Mouse (Mus musculus) embryonic facial prominence, embryonic 11.5 days (tissue): ENCODE data around the gene Rpain. TPM values are rescaled to one million over a fixed set of nuclear protein-coding genes. Genes with fewer than 3 reads are reported as not detected.

ENCODE experiments used
- ATAC-seq: fragments of 200-750 bp; cut with Nextera tagmentation; replicated peaks from 2 replicates; pipeline ENCODE4 v1.8.0; 2017; ENCODE audit warnings: low read depth; ENCODE audit not compliant: insufficient number of reproducible peaks, low FRiP score, low TSS enrichment
- DNase-seq: peaks from one replicate; pipeline ENCODE4 v3.0.0-alpha.2; 2015; ENCODE audit warnings: low spot score
- H3K27ac ChIP-seq: fragments of 300-500 bp; sonication (generic); replicated peaks from 2 replicates; pipeline ENCODE4 v1.5.1; 2014; ENCODE audit warnings: mild to moderate bottlenecking, low read depth, low read length, control low read depth
- H3K27me3 ChIP-seq: fragments of 300-500 bp; sonication (generic); 2 replicates; pipeline ENCODE4 v1.6.1; 2014; ENCODE audit warnings: mild to moderate bottlenecking, low read length, moderate library complexity, mixed read lengths; ENCODE audit not compliant: control insufficient read depth, insufficient read depth
- H3K36me3 ChIP-seq: fragments of 300-500 bp; sonication (generic); replicated peaks from 2 replicates; pipeline ENCODE4 v1.6.1; 2014; ENCODE audit warnings: low read depth, mild to moderate bottlenecking, low read length, moderate library complexity, mixed read lengths; ENCODE audit not compliant: control insufficient read depth, insufficient read depth
- H3K4me1 ChIP-seq: fragments of 300-500 bp; sonication (generic); 2 replicates; pipeline ENCODE4 v1.6.1; 2014; ENCODE audit warnings: low read length, mixed read lengths; ENCODE audit not compliant: control insufficient read depth, insufficient read depth
- H3K4me2 ChIP-seq: fragments of 300-500 bp; sonication (generic); 2 replicates; pipeline ENCODE4 v1.6.1; 2014; ENCODE audit warnings: low read depth, mild to moderate bottlenecking, control low read depth, low read length, moderate library complexity
- H3K4me3 ChIP-seq: fragments of 300-500 bp; sonication (generic); 2 replicates; pipeline ENCODE4 v1.5.1; 2014; ENCODE audit warnings: low read depth, low read length, control low read depth
- H3K9ac ChIP-seq: fragments of 300-500 bp; sonication (generic); replicated peaks from 2 replicates; pipeline ENCODE4 v1.6.1; 2014; ENCODE audit warnings: mild to moderate bottlenecking, control low read depth, low read length
- H3K9me3 ChIP-seq: fragments of 300-500 bp; sonication (generic); replicated peaks from 2 replicates; pipeline ENCODE4 v1.6.1; 2016; ENCODE audit warnings: mild to moderate bottlenecking, low read length, inconsistent platforms, mixed read lengths; ENCODE audit not compliant: control insufficient read depth
- WGBS: fragments of 180-500 bp; shearing (Covaris S2); extraction: QIAGEN DNeasy Blood & Tissue Kit; methylation state at CpG from one replicate; pipeline ENCODE4 v1.1.7; 2014; 5-methylcytosine and 5-hydroxymethylcytosine counted together
- polyA plus RNA-seq: library from polyadenylated mRNA; unstranded; fragments of >200 nt; fragmentation: Nextera tagmentation; extraction: Ambion mirVana; gene quantifications from 2 replicates; pipeline ENCODE4 v1.2.1, GENCODE M21; 2014

The Rpain gene
- polyA plus RNA-seq, 1 experiment from 2014 or later, result 62.5 TPM

DNA sequence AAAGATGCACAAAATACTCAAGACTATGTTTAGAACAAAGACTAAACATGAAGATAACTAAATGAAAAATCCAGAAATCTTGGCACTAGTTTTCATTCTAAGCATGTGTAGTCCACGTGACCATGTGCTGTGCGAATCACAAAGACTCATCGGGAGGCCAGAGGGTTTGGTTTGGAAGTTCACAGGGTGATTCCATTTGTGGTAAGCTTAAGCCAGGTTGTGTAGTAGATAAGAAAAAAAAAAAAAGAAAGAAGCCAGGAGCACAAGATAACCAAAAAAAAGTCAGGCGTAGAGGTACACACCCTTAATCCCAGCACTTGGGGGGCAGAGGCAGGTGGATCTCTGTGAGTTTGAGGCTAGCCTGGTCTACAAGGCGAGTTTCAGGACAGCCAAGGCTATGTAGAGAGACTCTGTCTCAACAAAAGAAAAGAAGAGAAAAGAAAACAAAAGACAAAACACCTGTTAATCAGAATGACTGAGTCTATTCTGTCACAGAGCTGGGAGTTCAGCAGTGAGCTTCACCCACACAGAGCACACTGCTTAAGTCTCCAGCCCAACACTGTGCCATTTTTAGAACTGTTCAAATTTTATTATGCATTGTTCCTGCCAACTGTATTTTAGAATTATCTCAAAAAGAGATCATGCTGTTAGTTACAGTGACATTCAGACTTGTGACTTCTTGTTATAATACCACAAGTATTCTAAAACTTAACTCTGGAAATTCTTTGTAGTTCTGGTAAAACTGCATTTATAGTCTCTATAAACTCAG, 9.0 kb upstream of the Rpain start:
- no peaks in the 10 kb centered on the region for H3K9me3 ChIP-seq
- H3K36me3 ChIP-seq, result peaks cover 20% of the 10 kb centered on the region
- no peak for ATAC-seq
- H3K4me3 ChIP-seq, result no peak overlapping the region
- WGBS, result 94% methylated on average over 5 of the region's 5 CpGs
- H3K4me2 ChIP-seq, result no peak overlapping the region
- H3K27me3 ChIP-seq, result no peaks in the 10 kb centered on the region
- no peaks in the 10 kb centered on the region for H3K4me1 ChIP-seq
- H3K9ac ChIP-seq, result no peak overlapping the region
- no peak for DNase-seq
- no peak overlapping the region for H3K27ac ChIP-seq

DNA sequence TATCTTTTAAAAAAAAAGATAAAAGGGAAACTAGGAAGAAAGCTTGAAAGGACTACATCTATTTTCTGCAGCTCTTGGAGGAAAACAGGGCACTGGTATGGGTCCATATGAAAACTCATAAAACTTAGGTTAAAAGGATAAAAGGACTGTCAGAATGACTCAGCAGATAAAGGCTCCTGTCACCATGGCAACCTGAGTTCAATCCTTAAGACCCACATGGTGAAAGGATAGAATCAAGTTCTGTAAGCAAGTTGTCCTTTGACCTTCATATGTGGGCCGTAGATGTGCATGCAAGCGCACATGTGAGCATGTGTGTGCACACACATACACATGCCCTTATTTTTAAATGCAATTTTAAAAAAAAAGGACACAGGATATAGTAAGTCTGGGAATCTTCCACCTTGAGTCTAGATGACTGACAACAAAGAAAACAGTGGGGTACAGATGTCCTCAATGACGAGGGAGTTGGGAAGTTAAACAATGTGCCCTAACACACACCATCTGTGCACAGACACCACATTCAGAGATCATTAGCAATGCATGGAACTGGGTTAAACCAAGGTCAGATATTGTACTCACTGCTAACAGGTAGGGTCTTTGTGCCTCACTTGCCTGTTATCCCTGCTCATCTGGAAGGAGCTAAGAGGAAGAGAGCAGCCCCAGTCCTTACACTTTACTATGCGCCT, 5.6 kb upstream of the Rpain start:
- WGBS, result 75% methylated on average over 4 of the region's 4 CpGs
- H3K27ac ChIP-seq, result no peak overlapping the region
- no peaks in the 10 kb centered on the region for H3K27me3 ChIP-seq
- H3K4me3 ChIP-seq, result no peak overlapping the region
- no peaks in the 10 kb centered on the region for H3K9me3 ChIP-seq
- no peak for ATAC-seq
- H3K36me3 ChIP-seq, result peaks cover 11% of the 10 kb centered on the region
- H3K4me1 ChIP-seq, result no peaks in the 10 kb centered on the region
- DNase-seq, result no peak
- H3K9ac ChIP-seq, result no peak overlapping the region
- H3K4me2 ChIP-seq, result no peak overlapping the region

DNA sequence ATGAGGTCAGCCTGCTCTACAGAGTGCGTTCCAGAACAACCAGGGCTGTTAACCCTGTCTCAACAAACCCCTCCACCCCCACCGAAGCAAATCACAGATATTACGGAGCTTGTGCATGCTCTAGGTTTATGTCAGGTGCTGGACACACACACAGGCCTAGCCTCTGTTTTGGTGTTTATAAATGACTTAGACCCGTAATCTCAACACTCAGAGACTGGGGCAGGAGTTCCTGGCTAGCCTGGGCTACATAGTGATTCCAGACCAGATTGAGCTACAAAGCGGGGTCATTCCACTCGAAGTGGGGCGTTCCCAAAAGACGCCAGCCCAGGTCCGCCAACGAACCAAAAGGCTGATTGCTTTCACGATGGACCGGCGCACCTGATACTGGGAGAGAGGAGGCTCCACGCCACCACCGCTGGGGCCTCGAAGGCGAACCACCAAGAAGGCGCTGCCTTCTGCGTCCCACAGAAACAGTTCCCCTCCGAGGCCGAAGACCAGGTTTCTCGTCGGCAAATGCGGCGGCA, 680 bp upstream of the Rpain start:
- DNase-seq (peak; percentile 47), ATAC-seq (no peak)
- Histone ChIP-seq H3K9ac (peak overlapping the region; percentile 96), H3K4me1 (no peaks in the 10 kb centered on the region), H3K4me2 (peak overlapping the region; percentile 65), H3K36me3 (peaks cover 5% of the 10 kb centered on the region), H3K4me3 (peak overlapping the region; percentile 93), H3K9me3 (no peaks in the 10 kb centered on the region), H3K27me3 (no peaks in the 10 kb centered on the region), H3K27ac (peak overlapping the region; percentile 68; the same call in 1 of the 2 replicates)
- whole genome bisulfite sequencing, result under 1% methylated on average over 25 of the region's 25 CpGs

DNA sequence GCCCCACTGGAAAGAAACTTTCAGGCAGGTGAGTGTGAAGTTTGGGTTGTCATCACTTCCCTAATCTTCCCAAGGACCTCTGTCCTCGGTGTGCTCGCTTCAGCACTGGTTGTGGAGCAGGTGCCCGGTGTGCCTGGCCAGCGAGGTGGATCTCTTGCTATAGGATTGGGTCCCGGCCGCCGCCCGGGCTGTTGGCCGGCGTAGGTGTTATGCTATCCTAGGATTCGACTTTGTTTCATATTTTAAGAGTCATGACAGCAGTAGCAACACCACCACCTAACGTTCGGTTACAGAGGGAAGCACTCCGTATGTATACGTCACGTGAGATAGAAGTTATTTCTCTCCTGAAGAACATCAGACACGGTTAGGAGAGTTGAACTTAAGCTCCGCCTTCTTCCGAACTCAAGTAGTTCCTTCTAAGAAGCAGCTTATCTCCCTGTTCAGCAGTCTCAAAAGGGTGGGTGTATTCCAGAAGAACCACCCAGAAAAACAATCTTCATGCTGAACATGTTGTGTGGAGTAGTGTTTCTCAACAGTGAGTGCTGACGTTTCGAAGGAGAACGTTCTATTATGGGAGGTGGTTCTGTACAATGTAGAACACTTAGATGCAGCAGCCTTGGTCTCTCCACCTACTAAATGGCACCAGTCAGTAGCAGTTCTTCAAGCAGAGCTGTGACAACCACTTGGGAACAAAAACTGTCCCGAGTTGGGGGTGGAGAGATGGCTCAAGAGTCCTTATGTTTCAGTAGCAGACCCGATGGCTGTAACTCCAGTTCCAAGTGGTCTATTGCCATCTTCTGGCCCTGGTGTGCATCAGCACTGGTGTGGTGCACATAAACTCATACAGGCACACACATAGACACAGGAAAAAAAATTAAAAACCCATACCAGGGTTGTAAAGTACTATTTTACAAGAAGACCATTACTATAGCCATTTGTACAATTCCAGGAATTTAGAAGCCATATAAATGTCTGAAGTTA, 837 bp downstream of the Rpain start:
- peak overlapping the region; percentile 64 for H3K9ac ChIP-seq
- no peaks in the 10 kb centered on the region for H3K9me3 ChIP-seq
- peak overlapping the region; percentile 66 for H3K4me2 ChIP-seq
- DNase-seq, result peak; percentile 13
- WGBS, result 18% methylated on average over 24 of the region's 24 CpGs
- no peak overlapping the region for H3K27ac ChIP-seq
- H3K27me3 ChIP-seq, result no peaks in the 10 kb centered on the region
- H3K36me3 ChIP-seq, result 0 out of 2 replicates have a peak, but pooled peaks cover 2% of the 10 kb centered on the region
- H3K4me3 ChIP-seq, result peak overlapping the region; percentile 93
- H3K4me1 ChIP-seq, result no peaks in the 10 kb centered on the region
- ATAC-seq, result peak; percentile 51

DNA sequence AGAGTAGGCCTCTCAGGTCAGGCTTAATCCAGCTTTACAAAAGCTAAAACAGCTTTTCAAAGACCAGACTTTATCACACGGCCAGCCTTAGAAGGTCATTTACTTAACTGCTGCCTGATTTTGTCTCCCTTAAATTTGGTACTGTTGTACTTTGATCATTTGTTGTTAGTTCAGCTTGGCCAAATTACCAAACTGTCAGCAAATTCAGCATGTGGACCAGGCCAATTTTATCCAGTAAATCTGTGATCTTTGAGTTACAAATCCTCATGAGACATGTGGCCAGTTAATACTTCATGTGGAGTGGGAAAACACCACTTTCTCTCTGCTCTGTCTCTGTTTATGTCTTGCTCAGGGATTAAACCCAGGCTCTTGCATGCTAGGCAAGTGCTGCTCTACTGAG, 2.6 kb downstream of the Rpain start:
- Histone ChIP-seq H3K27me3 (no peaks in the 10 kb centered on the region), H3K36me3 (peaks cover 6% of the 10 kb centered on the region), H3K9ac (no peak overlapping the region), H3K27ac (no peak overlapping the region), H3K4me1 (no peaks in the 10 kb centered on the region), H3K4me3 (no peak overlapping the region), H3K4me2 (no peak overlapping the region), H3K9me3 (no peaks in the 10 kb centered on the region)
- DNase-seq (no peak), ATAC-seq (no peak)
- WGBS, result 59% methylated on average over 1 of the region's 1 CpGs

DNA sequence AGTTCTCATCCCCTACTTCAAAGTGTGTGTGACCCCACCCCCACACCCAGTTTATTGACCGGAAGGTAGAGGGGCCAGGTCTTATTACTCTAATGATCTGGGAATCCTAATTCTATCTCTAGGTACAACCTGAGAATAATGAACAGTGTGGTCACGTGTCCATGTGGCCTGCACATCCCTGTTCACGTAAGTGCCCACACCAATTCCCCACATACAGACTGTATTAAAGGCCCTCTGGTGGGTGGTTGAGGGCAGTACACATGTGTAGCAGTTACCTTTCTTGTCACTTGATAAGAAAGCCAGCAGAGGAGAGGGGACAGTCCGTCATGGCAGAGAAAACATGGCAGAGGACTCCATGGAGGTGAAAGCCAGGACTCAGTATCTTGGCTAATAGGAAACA, 3.9 kb downstream of the Rpain start:
- WGBS, result 75% methylated on average over 4 of the region's 4 CpGs
- Histone ChIP-seq H3K36me3 (peaks cover 8% of the 10 kb centered on the region), H3K9me3 (no peaks in the 10 kb centered on the region), H3K4me2 (no peak overlapping the region), H3K4me1 (no peaks in the 10 kb centered on the region), H3K27ac (no peak overlapping the region), H3K27me3 (no peaks in the 10 kb centered on the region), H3K9ac (no peak overlapping the region), H3K4me3 (no peak overlapping the region)
- ATAC-seq (no peak), DNase-seq (peak; percentile 38)

DNA sequence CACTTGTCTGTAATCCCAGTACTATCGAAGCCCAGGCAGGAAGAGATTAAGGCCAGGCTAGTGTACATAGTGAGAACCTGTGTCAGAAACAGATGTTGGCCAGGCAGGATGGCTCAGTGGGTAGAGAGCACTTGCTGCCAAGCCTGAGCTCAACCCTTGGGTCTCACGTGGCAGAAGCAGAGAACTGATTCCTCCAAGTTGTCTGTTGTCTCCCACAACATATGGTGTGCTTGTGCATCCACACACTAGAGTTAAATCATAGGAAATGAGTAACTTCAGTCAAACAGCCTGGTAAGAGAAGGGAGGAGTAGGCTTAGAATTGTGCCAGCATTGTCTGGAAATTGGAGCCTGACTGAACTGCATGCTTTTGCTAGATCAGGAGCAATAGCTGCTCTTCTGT, 5.2 kb downstream of the Rpain start:
- no peak for ATAC-seq
- no peaks in the 10 kb centered on the region for H3K4me1 ChIP-seq
- DNase-seq, result no peak
- no peaks in the 10 kb centered on the region for H3K9me3 ChIP-seq
- H3K27ac ChIP-seq, result no peak overlapping the region
- H3K36me3 ChIP-seq, result peaks cover 17% of the 10 kb centered on the region
- H3K4me2 ChIP-seq, result no peak overlapping the region
- WGBS, result 73% methylated on average over 2 of the region's 2 CpGs
- no peak overlapping the region for H3K9ac ChIP-seq
- H3K27me3 ChIP-seq, result no peaks in the 10 kb centered on the region
- H3K4me3 ChIP-seq, result no peak overlapping the region
